Mouse (Mus musculus): ENCODE results near the gene Dnlz.
"Not testable (repeated sequence)": the region's sequence is repeated elsewhere in the genome, so short reads cannot be mapped to it uniquely, and the experiment has no call there.

Dnlz gene

GRCm38 (mm10) chr2:26351358-26352290, at the start of gene Dnlz:
TSS of gene Dnlz (minus strand) at chr2:26352110.
- peak; percentile 92 to 93 for DNase-seq (ENCODE audit: low spot score in 2 of 2)

- DNase-seq (ENCODE audit: low spot score in 2 of 2), result no peak
These were observed 49.1 kb upstream of the Dnlz start for GRCm38 (mm10) chr2:26401023-26401422.

GRCm38 (mm10) chr2:26400296-26400695, 48.4 kb upstream of the Dnlz start:
- DNase-seq (ENCODE audit: low spot score in 2 of 2), result no peak

- no peak for DNase-seq (ENCODE audit: low spot score in 2 of 2)
These were observed 47.7 kb upstream of the Dnlz start for GRCm38 (mm10) chr2:26399647-26400046.

DNA sequence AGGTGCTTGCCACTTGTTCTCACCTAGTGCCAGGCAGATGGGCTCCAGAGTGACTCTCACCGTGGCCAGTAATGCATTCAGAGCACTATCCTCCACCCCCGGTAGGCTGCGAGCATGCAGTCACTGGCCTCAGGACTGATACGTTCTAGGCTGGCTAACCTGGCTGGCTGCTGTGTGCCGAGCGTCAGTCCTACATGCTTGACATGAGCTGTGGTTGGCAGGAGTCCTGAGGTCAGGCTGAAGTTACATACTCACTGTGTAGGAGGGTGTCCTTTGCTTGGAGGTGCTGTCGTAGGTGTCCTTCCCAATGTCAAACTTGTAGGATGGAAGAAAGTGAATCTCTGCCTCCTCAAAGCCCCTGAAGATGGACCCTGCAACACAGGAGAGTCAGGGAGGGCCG, 47.1 kb upstream of the Dnlz start:
- no peak for DNase-seq (ENCODE audit: low spot score in 2 of 2)

DNA sequence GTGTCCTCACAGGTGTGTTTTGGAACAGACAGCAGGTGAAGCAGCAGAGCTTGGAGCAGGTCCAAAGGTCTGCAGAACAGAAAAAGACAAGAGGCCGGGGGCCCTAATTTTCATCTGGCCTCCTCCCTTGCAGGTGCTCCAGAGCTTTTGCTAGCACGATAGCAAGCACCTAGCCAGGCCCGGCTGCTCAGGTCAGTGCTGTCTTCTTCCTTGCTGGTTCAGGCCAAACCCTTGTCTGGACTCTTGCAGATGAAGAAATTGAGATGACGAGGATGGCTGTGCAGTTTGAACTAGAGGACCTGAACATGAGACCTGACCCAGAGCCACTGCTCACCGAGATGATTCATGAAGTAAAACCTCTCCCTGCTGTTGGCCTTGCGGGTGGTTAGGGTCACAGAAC, 39.7 kb upstream of the Dnlz start:
- no peak for DNase-seq (ENCODE audit: low spot score in 2 of 2)

GRCm38 (mm10) chr2:26390954-26391353, 39.0 kb upstream of the Dnlz start:
- no peak for DNase-seq (ENCODE audit: low spot score in 2 of 2)

DNA sequence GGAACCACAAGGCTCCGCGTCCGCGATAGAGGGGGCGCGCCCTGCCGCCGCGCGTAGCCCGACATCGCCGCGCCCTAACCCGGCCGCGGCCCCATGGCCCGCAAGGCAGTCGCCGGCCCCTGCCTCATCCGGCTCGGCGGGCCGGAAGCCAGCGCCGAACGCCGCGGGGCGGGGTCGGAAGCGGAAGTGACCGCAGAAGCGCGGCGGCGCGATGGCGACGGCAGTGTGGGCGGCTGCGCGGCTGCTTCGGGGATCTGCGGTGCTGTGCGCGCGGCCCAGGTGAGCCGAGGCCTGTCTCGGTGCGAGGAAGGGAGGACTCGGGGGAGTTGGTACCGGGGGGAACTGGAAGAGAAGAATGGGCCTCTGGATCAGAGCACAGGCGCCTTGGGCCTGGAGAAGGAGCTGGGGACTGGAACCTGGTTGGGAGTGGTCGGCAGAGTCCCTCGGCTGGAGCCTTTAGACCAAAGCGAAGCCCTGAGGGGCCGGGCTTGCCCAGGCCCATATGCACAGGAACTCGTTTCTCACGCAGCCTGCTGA, 37.3 kb upstream of the Dnlz start, which contains the start of the genes Entr1 and Pmpca:
Gene Entr1, minus strand, starts transcription at position 163 of the 537 bp plus-strand sequence.
Gene Pmpca, plus strand, starts transcription at position 186 of the 537 bp plus-strand sequence.
- DNase-seq (ENCODE audit: low spot score in 2 of 2), result peak; percentile 78 to 80

DNA sequence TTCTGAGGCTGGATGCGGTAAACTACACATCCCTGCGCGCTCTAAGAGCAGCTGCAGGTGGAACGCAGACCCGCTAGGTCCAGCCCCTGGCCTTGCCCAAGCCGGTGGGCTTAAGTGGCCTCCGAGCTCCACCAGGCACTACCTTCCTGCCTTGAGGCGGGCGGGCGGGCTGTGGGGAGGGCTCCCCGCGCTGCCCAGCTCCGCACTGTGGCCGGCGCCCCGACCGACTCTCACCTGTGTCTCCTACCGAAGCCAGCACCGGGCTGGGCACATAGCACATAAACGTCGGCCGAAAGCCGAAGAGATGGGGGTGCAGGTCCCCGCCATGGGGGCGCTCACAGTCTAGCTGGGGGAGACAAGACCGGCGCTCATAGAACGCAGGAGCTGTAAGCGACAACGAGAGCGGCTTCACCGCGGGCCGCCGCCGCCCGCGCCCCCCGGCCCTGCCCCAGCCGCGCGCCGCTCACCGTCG, 36.8 kb upstream of the Dnlz start:
- DNase-seq (ENCODE audit: low spot score in 2 of 2), result no peak

DNA sequence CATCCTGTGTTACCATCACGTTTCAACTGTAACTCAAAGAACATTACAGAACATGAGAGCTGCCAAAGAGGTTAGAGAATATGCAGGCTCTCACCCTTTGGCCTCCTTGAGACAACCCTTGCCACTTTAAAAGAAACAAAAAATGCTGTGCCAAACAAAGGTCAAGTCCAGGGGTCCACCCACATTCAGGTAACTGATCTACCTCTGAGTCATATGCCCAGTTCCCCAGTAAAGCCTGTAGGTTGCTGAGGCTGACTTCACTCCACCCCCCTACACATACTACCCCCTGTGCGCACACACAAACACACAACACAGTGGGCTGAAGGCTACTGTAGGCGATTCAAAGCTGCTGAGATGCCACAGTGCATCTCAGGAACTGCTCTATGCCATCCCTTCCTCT, 35.8 kb upstream of the Dnlz start:
- DNase-seq (ENCODE audit: low spot score in 2 of 2), result no peak

- DNase-seq (ENCODE audit: low spot score in 2 of 2), result not testable (repeated sequence)
These were observed 29.0 kb upstream of the Dnlz start for GRCm38 (mm10) chr2:26380871-26381270.

DNA sequence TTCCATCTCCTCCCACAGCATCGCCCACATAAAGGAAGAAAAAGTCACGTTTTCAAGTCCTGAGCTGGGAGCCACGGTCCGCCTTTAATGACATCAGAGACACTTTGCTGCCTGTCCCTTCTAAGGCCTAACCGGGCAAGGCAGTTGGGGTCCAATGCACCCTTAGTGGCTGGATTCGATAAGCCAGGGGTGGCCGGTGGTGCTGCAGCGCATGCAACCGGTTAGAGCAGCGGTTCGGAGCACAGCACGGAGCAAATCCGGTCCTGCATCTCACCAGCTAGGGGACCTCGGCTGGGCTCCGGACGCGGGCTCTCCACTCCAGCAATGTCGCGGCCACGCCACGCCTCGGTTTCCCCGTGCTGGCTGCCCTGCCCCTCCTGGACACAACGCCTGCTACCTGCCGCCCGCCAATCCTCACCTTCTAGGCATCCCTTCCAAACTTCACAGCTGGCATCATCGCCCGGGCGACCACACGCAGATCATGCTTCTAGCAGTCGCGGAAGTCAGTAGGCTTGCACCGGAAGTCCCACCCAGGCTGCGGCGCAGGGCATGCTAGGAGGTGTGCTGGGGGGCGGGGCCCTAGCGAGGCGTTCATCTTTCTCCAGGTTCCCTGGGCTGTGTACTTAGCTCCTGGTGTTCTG, 28.3 kb upstream of the Dnlz start, which contains the start of gene Snapc4:
Gene Snapc4, minus strand, starts transcription at position 523 of the 641 bp plus-strand sequence.
- DNase-seq (ENCODE audit: low spot score in 2 of 2), result peak; percentile 76 to 83

- DNase-seq (ENCODE audit: low spot score in 2 of 2), result no peak
These were observed 20.5 kb upstream of the Dnlz start for GRCm38 (mm10) chr2:26372396-26372795.

GRCm38 (mm10) chr2:26368572-26368971, 16.7 kb upstream of the Dnlz start:
- DNase-seq (ENCODE audit: low spot score in 2 of 2), result no peak

GRCm38 (mm10) chr2:26367911-26368310, 16.0 kb upstream of the Dnlz start:
- no peak for DNase-seq (ENCODE audit: low spot score in 2 of 2)

- DNase-seq (ENCODE audit: low spot score in 2 of 2), result peak in 1 of 2 experiments; percentile 48
These were observed 13.0 kb upstream of the Dnlz start for GRCm38 (mm10) chr2:26364738-26365465.

- DNase-seq (ENCODE audit: low spot score in 2 of 2), result no peak
These were observed 11.6 kb upstream of the Dnlz start for GRCm38 (mm10) chr2:26363481-26363880.

- no peak for DNase-seq (ENCODE audit: low spot score in 2 of 2)
These were observed 11.1 kb upstream of the Dnlz start for GRCm38 (mm10) chr2:26362991-26363390.

DNA sequence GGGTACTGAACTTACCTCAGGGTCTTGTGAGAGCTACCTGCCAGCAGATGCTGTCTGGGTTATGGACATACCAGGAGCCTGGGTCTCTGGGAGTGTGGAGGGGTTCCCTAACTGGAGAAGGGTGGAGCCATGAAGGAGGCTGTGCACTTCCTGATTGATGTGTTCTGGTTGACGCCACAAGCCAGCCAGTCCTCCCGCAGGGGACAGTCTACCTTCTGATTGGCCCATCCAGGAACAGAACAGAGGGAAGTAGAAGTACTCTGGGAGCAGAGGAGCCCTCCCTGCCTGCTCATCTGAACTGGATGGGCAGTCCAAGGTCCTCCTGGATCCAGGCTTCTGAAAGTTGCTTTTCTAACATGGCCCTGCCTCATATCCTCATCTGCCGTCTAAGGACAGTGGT, 8.9 kb upstream of the Dnlz start, which contains the start of gene Card9:
Gene Card9, minus strand, starts transcription at position 147 of the 400 bp plus-strand sequence.
- DNase-seq (ENCODE audit: low spot score in 2 of 2), result no peak

DNA sequence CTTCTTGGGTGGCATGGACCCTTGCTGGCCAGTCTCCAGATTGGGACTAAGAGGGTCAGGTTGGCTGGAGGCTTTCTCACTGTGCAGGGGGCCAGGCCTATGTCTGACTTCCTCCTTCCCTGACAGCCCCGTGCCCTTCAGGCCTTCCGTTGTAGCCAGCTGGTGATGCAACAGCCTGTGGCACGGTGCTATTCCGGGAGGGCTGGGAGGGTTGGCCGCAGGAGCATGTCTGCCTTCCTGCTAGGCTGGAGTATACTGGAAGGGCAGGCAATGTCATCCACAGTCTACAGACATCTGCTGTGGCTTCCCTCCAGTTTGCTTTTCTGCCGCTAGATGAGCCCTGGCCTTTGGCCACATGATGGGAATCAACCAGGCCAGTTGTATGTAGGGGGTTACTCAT, 8.1 kb upstream of the Dnlz start:
- no peak for DNase-seq (ENCODE audit: low spot score in 2 of 2)

DNA sequence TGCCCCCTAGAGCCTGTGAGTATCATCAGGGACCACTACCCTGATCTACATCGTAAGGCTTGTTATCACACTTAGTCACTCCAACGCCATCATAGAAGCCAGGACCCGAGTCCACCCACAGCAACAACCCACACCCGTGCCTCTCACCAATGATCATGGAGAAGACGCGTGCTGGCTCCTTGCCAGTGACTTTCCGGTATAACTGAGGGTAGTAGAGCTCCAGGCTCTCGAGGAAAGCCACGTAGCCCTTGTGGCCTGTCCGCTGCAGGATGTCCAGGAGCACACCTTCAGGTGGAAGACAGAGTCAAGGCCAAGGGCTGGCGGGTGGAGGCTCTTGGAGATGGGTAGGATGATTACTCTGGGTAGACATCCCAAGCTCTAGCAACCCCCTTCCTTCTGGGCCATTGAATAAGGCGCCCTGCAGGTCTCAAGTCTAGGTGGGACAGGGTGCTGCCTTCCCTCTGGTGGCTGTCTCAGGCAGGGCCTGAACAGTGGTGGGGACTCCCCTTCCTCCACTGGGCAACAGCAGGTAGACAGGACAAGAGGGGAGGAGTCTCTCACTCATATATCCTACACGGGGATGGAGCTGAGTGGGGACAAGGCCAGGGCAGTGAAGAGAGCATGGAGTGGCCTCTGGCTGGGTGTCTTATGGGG, 6.9 kb upstream of the Dnlz start:
- DNase-seq (ENCODE audit: low spot score in 2 of 2), result no peak

All from urinary bladder, postnatal 36 days (tissue).